Mouse (Mus musculus) left cerebral cortex, adult 8-10 months (tissue): Measurements from ENCODE around the gene Dlgap5. TPM values are rescaled to one million over a fixed set of nuclear protein-coding genes. Genes with fewer than 3 reads are reported as not detected.
A peak's percentile ranks its signal among the peaks of the same experiment; 100 is the strongest.

Experiments used
- DNase-seq, 2 experiments: peaks; one replicate each; pipeline ENCODE4 v3.0.0; 2022; ENCODE audit warnings: low spot score in 2 of 2
- total RNA-seq, 4 experiments: library from RNA; stranded (reverse); gene quantifications; 2 replicates each; pipeline ENCODE4 v1.2.4; 2022

The Dlgap5 gene
- total RNA-seq, 4 experiments from 2014 or later: 0.34 to 1.2 (median 0.42) TPM

- no peak for DNase-seq
These were observed 65.0 kb downstream of the Dlgap5 start for GRCm38 (mm10) chr14:47353240-47353639.

DNA sequence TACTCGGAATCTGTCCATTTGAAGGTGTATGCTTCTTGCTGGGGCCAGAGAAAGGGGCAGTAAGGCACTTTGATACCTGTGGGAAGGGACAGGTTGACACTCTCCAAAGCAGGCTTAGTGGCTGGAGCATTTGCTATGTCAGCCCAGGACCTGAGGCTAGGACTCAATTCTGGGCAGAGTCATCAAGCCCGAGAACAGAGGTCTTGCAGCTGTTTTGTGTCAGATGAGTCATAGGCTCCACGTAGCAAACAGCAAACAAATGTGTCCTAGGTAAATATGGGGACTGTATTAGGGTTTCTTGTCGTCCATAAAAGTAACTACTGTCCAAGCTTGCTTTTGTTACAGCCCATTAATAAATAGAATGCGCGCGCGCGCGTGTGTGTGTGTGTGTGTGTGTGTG lies 65.9 kb downstream of the Dlgap5 start:
- DNase-seq: no peak

DNA sequence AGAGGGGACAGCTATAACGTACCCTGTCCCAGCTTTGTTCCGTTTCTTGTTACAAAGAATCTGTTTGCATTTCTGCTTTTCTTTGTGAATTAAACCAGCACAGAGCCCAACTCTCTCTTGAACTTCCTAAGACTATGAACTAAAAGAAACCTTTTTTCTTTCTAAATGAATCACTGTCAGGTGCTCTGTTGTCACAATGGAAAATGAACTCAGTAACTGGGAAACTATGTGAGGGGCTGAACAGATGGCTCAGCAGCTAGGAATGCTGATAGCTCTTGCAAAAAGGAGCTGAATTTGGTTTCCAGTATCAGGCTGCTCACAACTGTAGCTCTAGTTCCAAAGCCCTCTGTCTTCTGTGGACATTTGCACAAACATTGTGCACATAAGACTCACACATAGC lies 67.2 kb downstream of the Dlgap5 start:
- no peak for DNase-seq

GRCm38 (mm10) chr14:47346715-47347114 lies 71.5 kb downstream of the Dlgap5 start:
- DNase-seq: no peak

DNA sequence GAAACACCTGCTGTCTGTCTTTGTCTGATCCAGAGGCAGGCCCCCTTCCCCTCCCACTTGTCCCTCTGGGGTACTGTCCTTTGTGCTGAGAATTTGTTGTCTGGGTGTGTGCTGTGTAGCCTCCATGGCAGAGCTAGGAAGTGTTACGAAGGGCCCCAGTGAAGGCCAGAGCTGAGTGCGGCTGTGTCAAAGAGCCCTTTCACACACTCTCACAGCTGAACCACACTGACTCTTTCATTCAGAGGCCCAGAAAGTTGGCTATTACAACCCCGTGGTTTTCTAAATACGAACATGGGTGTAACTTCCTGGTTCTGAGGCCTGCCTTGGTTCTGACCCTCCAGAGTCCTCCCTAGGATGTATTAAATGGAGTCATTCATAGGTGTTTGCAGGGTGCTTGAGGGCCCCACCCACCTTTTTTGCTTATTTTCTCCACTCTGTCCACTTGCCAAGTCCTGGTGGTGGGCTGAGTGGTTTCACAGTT lies 76.4 kb downstream of the Dlgap5 start:
- peak in 1 of 2 experiments; percentile 25 for DNase-seq

GRCm38 (mm10) chr14:47340231-47340925 lies 77.8 kb downstream of the Dlgap5 start:
- no peak for DNase-seq

Other genes with a start within 250 kb of the Dlgap5 start
- 1 to 10 TPM in 2 of 4 experiments, under 1 TPM in 2; 0.63 to 1.1 (median 1.0) TPM for gene Gch1, start 229.0 kb downstream of the Dlgap5 start, total RNA-seq
- gene Wdhd1, start 141.6 kb downstream of the Dlgap5 start, total RNA-seq: 1 to 10 TPM; 5.0 to 6.5 (median 5.5) TPM
- gene Socs4, start 141.5 kb downstream of the Dlgap5 start, total RNA-seq: 10 to 100 TPM; 11.7 to 12.9 (median 12.0) TPM
- 10 to 100 TPM; 52.3 to 54.7 (median 54.3) TPM for gene Mapk1ip1l, start 120.1 kb downstream of the Dlgap5 start, total RNA-seq
- 1 to 10 TPM in 2 of 4 experiments, under 1 TPM in 2; 0.66 to 1.8 (median 0.93) TPM for gene Lgals3, start 50.7 kb downstream of the Dlgap5 start, total RNA-seq
- gene Fbxo34, start 32.0 kb upstream of the Dlgap5 start, total RNA-seq: 100 to 1,000 TPM in 1 of 4 experiments, 10 to 100 TPM in 3; 80.4 to 102 (median 92.3) TPM
- 10 to 100 TPM; 18.3 to 19.3 (median 18.8) TPM for gene Atg14, start 152.2 kb upstream of the Dlgap5 start, total RNA-seq
- gene Ktn1, start 230.0 kb upstream of the Dlgap5 start, total RNA-seq: 10 to 100 TPM; 81.6 to 87.6 (median 86.2) TPM